Mouse (Mus musculus): ENCODE results near the gene Wdr17. TPM values are rescaled to one million over a fixed set of nuclear protein-coding genes. Genes with fewer than 3 reads are reported as not detected.
A peak's percentile ranks its signal among the peaks of the same experiment; 100 is the strongest.
"Not testable (repeated sequence)": the region's sequence is repeated elsewhere in the genome, so short reads cannot be mapped to it uniquely, and the experiment has no call there.

The Wdr17 gene
- total and polyA plus RNA-seq, 3 experiments = not detected

- intact Hi-C loops (cut with DNase I) = no loop called here
- Histone ChIP-seq H3K79me2 (replicated peaks; ENCODE audit: control insufficient read depth, insufficient read depth, low read length) (no peaks in the 10 kb centered on the region), H3K27me3 (ENCODE audit: control insufficient read depth, insufficient read depth, low read length) (no peaks in the 10 kb centered on the region), H3K4me1 (ENCODE audit: control insufficient read depth, insufficient read depth, low read length) (no peaks in the 10 kb centered on the region), H3K9ac (ENCODE audit: low read depth, low read length) (no peak overlapping the region), H3K4me3 (no peak overlapping the region), H3K36me3 (ENCODE audit: control insufficient read depth, insufficient read depth, low read length) (no peaks in the 10 kb centered on the region), H3K27ac (no peak overlapping the region)
- no peak for DNase-seq
- WGBS = 77% methylated on average over 3 of the region's 3 CpGs
- no peak for TF ChIP-seq CTCF (IDR thresholded peaks at IDR 0.05)
- TF ChIP-seq EP300 (IDR thresholded peaks at IDR 0.05; ENCODE audit: insufficient read depth, low read depth, low read length) = no peak
- TF ChIP-seq POLR2A (IDR thresholded peaks at IDR 0.05; ENCODE audit: insufficient read depth, low read depth, low read length) = no peak
Measured at GRCm38 (mm10) chr8:54667756-54668155, 219.2 kb downstream of the Wdr17 start.

- H3K4me1 ChIP-seq (ENCODE audit: control insufficient read depth, insufficient read depth, low read length) = no peaks in the 10 kb centered on the region
- no peaks in the 10 kb centered on the region for H3K36me3 ChIP-seq (ENCODE audit: control insufficient read depth, insufficient read depth, low read length)
- WGBS = 19% methylated on average over 5 of the region's 5 CpGs
- no peak overlapping the region for H3K27ac ChIP-seq
- peak; percentile 21 to 30 for DNase-seq
- intact Hi-C loops (cut with DNase I) = loop anchor here (1.0 kb wide), 2 partner anchors 123 to 153 kb away; no protein-coding TSS in a partner anchor
- H3K27me3 ChIP-seq (ENCODE audit: control insufficient read depth, insufficient read depth, low read length) = no peaks in the 10 kb centered on the region
- H3K9ac ChIP-seq (ENCODE audit: low read depth, low read length) = no peak overlapping the region
- no peaks in the 10 kb centered on the region for H3K79me2 ChIP-seq (replicated peaks; ENCODE audit: control insufficient read depth, insufficient read depth, low read length)
- TF ChIP-seq EP300 (IDR thresholded peaks at IDR 0.05; ENCODE audit: insufficient read depth, low read depth, low read length) (no peak), POLR2A (IDR thresholded peaks at IDR 0.05; ENCODE audit: insufficient read depth, low read depth, low read length) (no peak), CTCF (IDR thresholded peaks at IDR 0.05) (peak; percentile 83)
- no peak overlapping the region for H3K4me3 ChIP-seq
Measured at GRCm38 (mm10) chr8:54660675-54661074, 226.3 kb downstream of the Wdr17 start.

GRCm38 (mm10) chr8:54659703-54660102, 227.3 kb downstream of the Wdr17 start:
- no peaks in the 10 kb centered on the region for H3K79me2 ChIP-seq (replicated peaks; ENCODE audit: control insufficient read depth, insufficient read depth, low read length)
- intact Hi-C loops (cut with DNase I) = loop anchor here (1.0 kb wide), 2 partner anchors 122 to 152 kb away; no protein-coding TSS in a partner anchor
- no peaks in the 10 kb centered on the region for H3K36me3 ChIP-seq (ENCODE audit: control insufficient read depth, insufficient read depth, low read length)
- no peaks in the 10 kb centered on the region for H3K4me1 ChIP-seq (ENCODE audit: control insufficient read depth, insufficient read depth, low read length)
- H3K27me3 ChIP-seq (ENCODE audit: control insufficient read depth, insufficient read depth, low read length) = no peaks in the 10 kb centered on the region
- no peak for DNase-seq
- no peak overlapping the region for H3K4me3 ChIP-seq
- WGBS = 80% methylated on average over 2 of the region's 2 CpGs
- no peak for TF ChIP-seq EP300 (IDR thresholded peaks at IDR 0.05; ENCODE audit: insufficient read depth, low read depth, low read length)
- peak; percentile 32 for TF ChIP-seq CTCF (IDR thresholded peaks at IDR 0.05)
- H3K27ac ChIP-seq = no peak overlapping the region
- H3K9ac ChIP-seq (ENCODE audit: low read depth, low read length) = no peak overlapping the region

GRCm38 (mm10) chr8:54638634-54639033, 248.3 kb downstream of the Wdr17 start:
- Histone ChIP-seq H3K9ac (ENCODE audit: low read depth, low read length) (no peak overlapping the region), H3K4me3 (no peak overlapping the region), H3K79me2 (replicated peaks; ENCODE audit: control insufficient read depth, insufficient read depth, low read length) (no peaks in the 10 kb centered on the region), H3K36me3 (ENCODE audit: control insufficient read depth, insufficient read depth, low read length) (no peaks in the 10 kb centered on the region), H3K27ac (no peak overlapping the region), H3K27me3 (ENCODE audit: control insufficient read depth, insufficient read depth, low read length) (no peaks in the 10 kb centered on the region), H3K4me1 (ENCODE audit: control insufficient read depth, insufficient read depth, low read length) (no peaks in the 10 kb centered on the region)
- 75% methylated on average over 4 of the region's 4 CpGs for WGBS
- no peak for DNase-seq
- intact Hi-C loops (cut with DNase I) = no loop called here
- no peak for TF ChIP-seq CTCF (IDR thresholded peaks at IDR 0.05)
- no peak for TF ChIP-seq EP300 (IDR thresholded peaks at IDR 0.05; ENCODE audit: insufficient read depth, low read depth, low read length)
- TF ChIP-seq POLR2A (IDR thresholded peaks at IDR 0.05; ENCODE audit: insufficient read depth, low read depth, low read length) = no peak

- intact Hi-C loops (cut with DNase I); H3K4me3 ChIP-seq; DNase-seq; H3K36me3 ChIP-seq (ENCODE audit: control insufficient read depth, insufficient read depth, low read length); H3K4me1 ChIP-seq (ENCODE audit: control insufficient read depth, insufficient read depth, low read length); H3K9ac ChIP-seq (ENCODE audit: low read depth, low read length); H3K79me2 ChIP-seq (replicated peaks; ENCODE audit: control insufficient read depth, insufficient read depth, low read length); H3K27ac ChIP-seq; H3K27me3 ChIP-seq (ENCODE audit: control insufficient read depth, insufficient read depth, low read length): not testable (repeated sequence)
- WGBS = 80% methylated on average over 17 of the region's 17 CpGs
Measured at GRCm38 (mm10) chr8:54616710-54617109, 270.3 kb downstream of the Wdr17 start.

GRCm38 (mm10) chr8:54610238-54610637, 276.7 kb downstream of the Wdr17 start:
- WGBS = 33% methylated on average over 4 of the region's 4 CpGs
- no peaks in the 10 kb centered on the region for H3K27me3 ChIP-seq (ENCODE audit: control insufficient read depth, insufficient read depth, low read length)
- H3K9ac ChIP-seq (ENCODE audit: low read depth, low read length) = no peak overlapping the region
- H3K79me2 ChIP-seq (replicated peaks; ENCODE audit: control insufficient read depth, insufficient read depth, low read length) = no peaks in the 10 kb centered on the region
- H3K36me3 ChIP-seq (ENCODE audit: control insufficient read depth, insufficient read depth, low read length) = peaks cover 6% of the 10 kb centered on the region; the same call in 1 of the 2 replicates
- peak; percentile 41 to 63 for DNase-seq
- peak overlapping the region; percentile 81 for H3K27ac ChIP-seq
- intact Hi-C loops (cut with DNase I) = loop anchor here (5.0 kb wide), 1 partner anchor 73 kb away; no protein-coding TSS in a partner anchor
- TF ChIP-seq EP300 (IDR thresholded peaks at IDR 0.05; ENCODE audit: insufficient read depth, low read depth, low read length) (0 out of 2 replicates have a peak, but pooled peaks have one; percentile 14), POLR2A (IDR thresholded peaks at IDR 0.05; ENCODE audit: insufficient read depth, low read depth, low read length) (no peak)
- no peak overlapping the region for H3K4me3 ChIP-seq
- peaks cover 2% of the 10 kb centered on the region; the same call in 1 of the 2 replicates for H3K4me1 ChIP-seq (ENCODE audit: control insufficient read depth, insufficient read depth, low read length)

All from heart, adult 2 months (tissue).